Mouse (Mus musculus) spleen, embryonic (tissue): ENCODE measurements around the gene Efna1.

ENCODE experiments used
- CTCF ChIA-PET: fragments of 350-600 bp; sonication (Branson Sonifier 250); formaldehyde crosslinking; loops from one replicate; lab custom pipeline; 2022; lab: Charles Lee

The Efna1 gene

DNA sequence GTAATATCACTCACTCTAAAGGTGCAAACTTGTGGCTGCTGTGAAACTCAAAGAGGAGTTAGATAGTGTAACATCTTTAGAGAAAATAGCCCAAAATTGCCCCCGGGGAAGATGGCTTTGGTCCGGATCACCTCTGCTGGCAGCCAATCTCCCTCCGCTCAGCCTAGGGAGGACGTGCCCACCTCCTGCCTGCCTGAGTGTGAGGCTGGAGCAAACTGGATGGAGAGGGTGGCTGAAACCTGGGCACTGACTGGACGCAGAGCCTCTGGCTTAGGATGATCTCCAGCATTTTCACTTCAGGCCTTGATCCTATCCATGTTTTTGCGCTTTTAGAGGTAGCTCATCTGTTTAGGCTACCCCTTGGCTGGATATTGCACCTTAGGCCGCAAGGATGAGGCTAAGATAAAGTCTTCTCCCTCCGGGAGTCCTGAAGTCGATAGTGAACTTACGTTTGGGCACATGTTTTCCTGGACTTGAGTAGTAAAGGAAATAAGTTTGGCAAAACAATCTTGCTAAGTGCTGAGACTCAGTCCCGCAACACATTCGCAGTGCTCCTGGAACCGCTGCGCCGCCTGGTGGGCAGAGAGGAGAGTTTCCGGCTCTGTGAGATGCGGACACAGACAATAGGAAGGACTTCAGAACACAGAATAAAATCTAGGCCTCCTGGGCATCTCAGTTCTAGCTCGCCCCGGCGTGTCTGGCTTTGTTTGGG is 793 bp upstream of the Efna1 start:
- CTCF ChIA-PET: interaction anchor here (0.7 to 2.1 kb wide), 3 partner anchors 15 to 38 kb away, joined by 3 to 12 read pairs (median 3); no protein-coding TSS in a partner anchor

DNA sequence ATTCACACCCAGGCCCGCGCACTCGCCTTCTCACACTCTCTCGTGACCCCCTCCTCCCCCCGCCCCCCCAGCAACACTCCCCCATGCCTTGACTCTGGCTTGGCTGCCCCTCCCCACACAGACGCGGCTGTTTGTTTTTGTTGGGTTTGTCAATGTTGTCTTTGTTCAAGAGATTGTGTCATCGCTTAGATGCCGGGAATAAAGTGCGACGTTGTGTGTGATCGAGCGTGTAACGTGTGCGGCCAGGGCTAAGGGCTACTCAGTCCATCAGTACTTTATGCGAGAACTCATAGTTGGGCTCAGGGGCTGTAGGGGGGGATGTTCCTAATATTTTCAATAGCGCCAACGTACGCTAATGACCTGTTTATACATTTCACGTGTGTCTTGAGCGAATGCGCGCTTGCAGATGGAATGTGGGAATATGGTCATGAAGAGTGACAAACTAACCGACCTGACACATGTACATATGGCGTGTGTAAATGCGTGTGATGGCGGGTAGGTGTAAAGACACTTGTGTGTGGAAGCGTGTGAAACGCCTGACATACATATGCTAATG is 814 bp downstream of the Efna1 start:
- CTCF ChIA-PET: interaction anchor here (0.7 to 1.1 kb wide), 2 partner anchors 34 to 319 kb away, joined by 3 to 5 read pairs; partner anchors contain the start of genes Krtcap2 and Trim46

DNA sequence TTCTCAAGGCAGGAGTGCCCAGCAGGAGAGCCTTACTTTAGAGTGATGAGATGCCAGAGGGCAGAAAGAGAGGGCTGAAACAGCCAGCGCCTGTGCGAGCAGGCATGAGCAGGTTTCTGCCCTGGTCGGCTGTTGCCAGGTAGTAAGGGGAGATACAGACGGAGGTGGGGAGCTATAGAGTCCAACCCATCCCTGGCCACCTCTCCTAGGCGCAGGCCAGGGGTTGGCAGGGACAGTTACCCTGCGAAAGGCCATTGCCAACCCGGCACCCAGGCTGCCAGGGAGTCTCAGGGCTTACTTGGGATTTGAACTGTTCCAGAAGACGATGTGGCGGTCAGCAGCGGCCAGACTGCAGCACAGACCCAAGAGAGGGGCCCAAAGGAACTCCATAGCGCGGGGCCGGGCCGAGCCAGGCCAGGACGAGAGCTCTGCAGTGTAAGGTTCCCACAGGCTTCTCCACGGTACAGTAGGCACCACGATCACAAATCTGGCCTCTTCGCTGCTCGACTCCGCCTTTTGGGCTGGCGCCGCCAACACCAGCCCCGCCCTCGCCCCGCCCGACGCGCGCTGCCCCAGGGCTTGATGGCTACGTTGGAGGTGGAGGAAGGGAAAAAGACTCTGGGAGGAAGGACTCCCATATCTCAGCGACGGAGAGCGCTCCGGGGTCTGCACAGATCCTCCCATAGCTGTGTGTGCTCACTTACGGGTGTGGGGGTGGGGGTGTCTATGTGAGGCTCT is 1.6 kb downstream of the Efna1 start:
- CTCF ChIA-PET: interaction anchor here (0.7 kb wide), 1 partner anchor 320 kb away, joined by 3 read pairs; no protein-coding TSS in a partner anchor

GRCm38 (mm10) chr3:89278643-89279042 is 2.3 kb downstream of the Efna1 start:
- CTCF ChIA-PET: no interaction called here

GRCm38 (mm10) chr3:89278107-89278506 is 2.8 kb downstream of the Efna1 start:
- CTCF ChIA-PET: no interaction called here

DNA sequence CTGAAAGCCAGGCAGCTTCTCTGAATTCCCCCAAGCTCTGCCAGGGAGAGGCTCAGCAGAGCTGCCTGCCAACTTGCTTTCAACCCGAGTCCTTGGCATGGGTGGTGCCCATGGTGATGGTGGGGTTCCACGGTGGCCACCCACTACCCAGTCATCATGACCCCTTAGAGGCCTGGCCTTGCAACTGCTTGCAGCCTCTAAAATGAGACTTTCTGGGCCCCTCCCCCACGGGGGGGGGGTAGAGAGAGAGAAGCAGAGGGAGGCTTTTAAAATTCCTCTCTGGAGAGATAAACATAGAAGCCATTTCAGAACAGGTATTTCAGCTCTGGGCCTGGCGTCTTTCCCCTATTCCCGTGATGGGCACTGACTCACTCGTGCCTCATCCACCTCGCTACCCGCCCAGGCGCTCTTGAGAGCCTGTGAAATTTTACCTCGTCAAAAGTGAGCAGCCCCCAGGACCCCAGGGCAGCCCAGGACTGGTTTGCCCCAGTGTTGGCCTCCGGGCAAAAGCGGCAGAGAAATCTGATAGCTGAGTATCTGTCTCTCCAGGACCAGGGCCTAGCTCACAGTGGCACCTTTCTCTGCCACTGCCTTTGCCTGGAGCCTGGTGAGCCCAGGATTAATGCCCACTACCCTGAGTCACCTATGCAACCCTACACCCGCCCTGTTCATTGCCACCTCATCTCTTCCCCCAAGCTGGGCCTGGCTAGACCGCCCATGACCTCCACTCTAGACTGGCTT is 3.5 kb downstream of the Efna1 start:
- CTCF ChIA-PET: no interaction called here

- CTCF ChIA-PET: no interaction called here
These were observed 4.9 kb downstream of the Efna1 start for GRCm38 (mm10) chr3:89276061-89276460.

DNA sequence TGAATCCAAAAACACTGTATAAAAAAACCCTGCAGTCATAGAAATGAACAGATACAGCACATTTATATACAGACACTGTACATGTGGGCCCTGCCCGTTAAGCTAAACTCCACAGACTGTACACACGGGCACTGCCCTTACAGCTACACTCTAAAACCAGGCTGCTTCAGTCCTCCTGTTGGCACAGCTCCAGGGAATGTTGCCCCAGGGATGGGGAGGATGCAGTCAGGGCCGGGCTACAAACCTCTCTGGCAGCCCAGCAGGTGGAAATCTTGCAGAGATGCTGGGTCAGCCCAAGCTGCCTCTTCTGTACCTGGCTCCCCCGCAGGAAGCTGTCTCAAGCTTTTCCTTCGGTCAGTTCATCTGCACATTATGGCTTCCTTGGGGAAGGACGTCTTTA is 9.2 kb downstream of the Efna1 start:
- CTCF ChIA-PET: interaction anchor here (1.3 kb wide), 1 partner anchor 27 kb away, joined by 4 read pairs; no protein-coding TSS in a partner anchor

DNA sequence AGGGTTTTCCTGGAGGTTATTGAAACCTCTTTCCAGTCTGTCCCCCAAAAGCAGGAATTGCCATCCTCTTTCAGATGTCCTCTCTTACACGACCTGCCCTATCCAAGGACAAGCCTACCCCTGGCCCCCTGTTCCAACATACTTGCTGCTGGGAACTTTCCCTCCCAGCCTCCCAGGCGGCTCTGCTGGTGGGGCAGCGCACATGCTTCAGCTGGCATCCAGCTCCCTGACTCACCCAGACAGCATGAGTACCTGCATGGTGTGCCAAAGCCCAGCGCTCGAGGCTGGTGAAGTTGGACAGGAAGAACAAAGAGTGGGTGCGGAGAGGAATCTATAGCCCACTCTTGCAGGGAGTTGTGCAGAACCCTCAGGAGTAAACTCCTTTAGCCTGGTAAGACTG is 10.1 kb downstream of the Efna1 start:
- CTCF ChIA-PET: interaction anchor here (1.0 to 1.3 kb wide), 2 partner anchors 20 to 28 kb away, joined by 3 to 4 read pairs; no protein-coding TSS in a partner anchor

- CTCF ChIA-PET: interaction anchor here (0.6 to 1.3 kb wide), 3 partner anchors 19 to 49 kb away, joined by 3 to 7 read pairs (median 4); no protein-coding TSS in a partner anchor
These were observed 10.7 kb downstream of the Efna1 start, which contains the start of gene Slc50a1 for GRCm38 (mm10) chr3:89270051-89270755. Gene Slc50a1 (minus strand): TSS chr3:89270570.

- CTCF ChIA-PET: no interaction called here
These were observed 12.0 kb downstream of the Efna1 start for GRCm38 (mm10) chr3:89268916-89269315.

DNA sequence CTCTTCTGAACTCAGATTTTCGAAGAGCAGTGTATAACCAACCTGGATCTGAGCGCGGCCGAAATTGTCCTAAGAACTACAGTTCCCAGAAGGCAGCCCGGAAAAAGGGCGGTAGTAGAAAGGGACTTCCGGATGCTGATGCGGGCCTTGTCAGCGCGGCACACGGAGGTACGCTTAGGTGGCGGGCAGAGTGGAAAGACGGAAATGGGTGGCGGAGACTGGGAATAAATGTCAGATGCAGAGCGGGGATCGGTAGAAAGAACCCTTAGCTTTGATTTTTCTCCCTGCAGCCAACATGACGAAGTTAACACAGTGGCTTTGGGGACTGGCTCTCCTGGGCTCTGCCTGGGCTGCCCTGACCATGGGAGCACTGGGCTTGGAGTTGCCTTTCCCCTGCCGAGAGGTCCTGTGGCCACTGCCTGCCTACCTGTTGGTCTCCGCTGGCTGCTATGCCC is 14.5 kb downstream of the Efna1 start:
- CTCF ChIA-PET: interaction anchor here (0.5 to 1.2 kb wide), 4 partner anchors 15 to 716 kb away, joined by 3 to 6 read pairs (median 4); no protein-coding TSS in a partner anchor

GRCm38 (mm10) chr3:89262417-89262816 is 18.5 kb downstream of the Efna1 start:
- CTCF ChIA-PET: interaction anchor here (0.7 kb wide), 1 partner anchor 70 kb away, joined by 6 read pairs; no protein-coding TSS in a partner anchor

DNA sequence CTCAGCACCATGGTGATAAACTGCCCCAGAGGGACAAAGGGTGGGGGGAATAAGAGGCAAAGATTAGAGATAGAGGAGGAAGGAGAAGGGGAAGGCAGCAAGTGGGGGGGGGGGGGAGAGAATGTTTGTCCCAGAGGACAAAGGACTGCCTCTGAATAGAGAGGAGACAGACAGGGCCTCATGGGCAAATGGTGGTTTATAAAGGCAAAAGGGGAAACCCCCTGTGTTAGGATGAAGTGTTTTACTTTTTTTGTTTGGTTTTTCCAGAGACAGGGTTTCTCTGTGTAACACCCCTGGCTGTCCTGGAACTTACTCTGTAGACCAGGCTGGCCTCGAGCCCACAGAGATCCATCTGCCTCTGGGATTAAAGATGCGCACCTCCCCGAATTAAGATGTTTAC is 20.7 kb downstream of the Efna1 start:
- CTCF ChIA-PET: no interaction called here

DNA sequence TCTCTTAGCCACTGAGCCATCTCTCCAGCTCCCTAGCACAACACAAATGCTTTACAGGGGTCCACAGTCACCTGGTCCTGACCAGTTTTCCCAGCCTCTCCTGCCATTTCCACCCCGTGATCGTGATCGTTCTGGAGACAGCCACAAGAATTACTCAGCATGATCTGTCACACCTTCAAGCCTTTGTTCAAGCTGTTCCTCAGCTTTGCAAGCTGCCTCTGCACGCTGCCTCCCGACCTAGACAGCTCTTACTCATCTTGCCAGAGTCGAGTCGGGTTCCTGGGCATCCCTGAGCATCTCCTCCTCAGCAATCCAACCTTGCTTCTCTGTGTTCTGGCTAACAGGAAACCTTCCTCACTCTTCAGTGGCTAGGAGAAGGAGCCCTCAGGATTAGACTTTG is 21.9 kb downstream of the Efna1 start, which contains the start of gene Dpm3:
TSS of gene Dpm3 (plus strand) at position 283 of the 400 bp plus-strand sequence.
- CTCF ChIA-PET: no interaction called here

- CTCF ChIA-PET: no interaction called here
These were observed 24.8 kb downstream of the Efna1 start for GRCm38 (mm10) chr3:89256177-89256576.

DNA sequence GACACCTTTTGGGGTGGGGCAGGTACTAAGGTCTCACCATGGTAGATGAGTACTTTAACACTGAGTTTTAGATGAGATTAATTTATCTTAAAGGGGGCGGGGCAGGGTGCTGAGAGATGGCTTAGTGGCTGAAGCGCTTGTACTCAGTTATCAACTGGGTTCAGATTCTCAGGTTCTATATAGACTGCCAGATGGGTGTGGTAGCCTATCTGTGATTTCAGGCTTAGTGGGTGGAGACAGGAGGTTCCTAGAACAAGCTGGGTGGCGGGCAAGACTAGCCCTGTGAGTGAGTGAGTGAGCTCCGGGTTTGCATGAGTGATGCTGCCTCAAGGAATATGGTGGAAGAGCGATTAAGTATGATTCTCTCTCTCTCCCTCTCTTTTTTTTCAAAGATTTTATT is 25.9 kb downstream of the Efna1 start:
- CTCF ChIA-PET: no interaction called here

- CTCF ChIA-PET: interaction anchor here (0.5 to 2.5 kb wide), 4 partner anchors 19 to 192 kb away, joined by 3 to 12 read pairs (median 6); partner anchors contain the start of genes Efna1 and Slc50a1
These were observed 29.5 kb downstream of the Efna1 start for GRCm38 (mm10) chr3:89251365-89251895.

DNA sequence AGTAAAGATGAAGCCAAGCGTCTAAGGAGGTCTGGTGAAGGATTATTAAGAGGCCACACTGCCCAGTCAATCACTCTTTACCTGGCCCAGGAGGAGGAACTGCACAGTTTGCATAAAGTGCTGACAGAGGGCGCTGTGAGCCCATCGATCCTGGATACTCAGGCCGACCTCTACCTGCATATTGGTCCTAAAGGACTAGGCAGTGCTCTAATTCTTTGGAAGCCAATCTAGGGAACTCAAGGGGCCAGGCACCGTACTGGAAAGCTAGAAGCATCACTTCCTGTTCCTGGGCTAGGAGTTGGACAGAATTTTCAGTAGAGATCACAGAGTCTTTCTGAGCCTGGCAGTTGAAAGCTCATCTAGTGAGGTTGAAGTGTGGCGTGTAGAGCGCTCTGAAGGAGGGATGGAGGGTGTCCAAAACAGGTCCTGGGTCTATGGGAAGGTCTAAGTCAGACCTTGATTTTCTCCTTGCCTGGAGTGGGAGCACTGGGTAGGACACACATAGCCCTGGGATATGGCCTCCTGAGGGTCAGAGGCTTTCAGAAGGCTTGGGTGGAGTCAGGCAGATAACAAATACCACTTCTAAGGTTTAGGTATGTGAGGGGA is 30.4 kb downstream of the Efna1 start:
- CTCF ChIA-PET: interaction anchor here (0.6 to 2.5 kb wide), 4 partner anchors 20 to 54 kb away, joined by 3 to 12 read pairs (median 4); partner anchors contain the start of genes Efna1 and Slc50a1
